Mouse (Mus musculus) lung, postnatal 36 days (tissue): ENCODE data around the gene Tbc1d1.

Source experiments
- DNase-seq: peaks from one replicate; pipeline ENCODE4 v3.0.0; 2022; ENCODE audit warnings: mixed read lengths

Gene Tbc1d1

GRCm38 (mm10) chr5:64241867-64242266 is 85.8 kb downstream of the Tbc1d1 start:
- no peak for DNase-seq

GRCm38 (mm10) chr5:64242795-64243455 is 86.8 kb downstream of the Tbc1d1 start:
- DNase-seq, result no peak

- DNase-seq, result no peak
These were observed 87.6 kb downstream of the Tbc1d1 start for GRCm38 (mm10) chr5:64243666-64244065.

GRCm38 (mm10) chr5:64244283-64244682 is 88.2 kb downstream of the Tbc1d1 start:
- DNase-seq, result peak; percentile 54

- no peak for DNase-seq
These were observed 88.6 kb downstream of the Tbc1d1 start for GRCm38 (mm10) chr5:64244745-64245144.

- DNase-seq, result no peak
These were observed 95.3 kb downstream of the Tbc1d1 start for GRCm38 (mm10) chr5:64251435-64251834.

- no peak for DNase-seq
These were observed 98.2 kb downstream of the Tbc1d1 start for GRCm38 (mm10) chr5:64254278-64254677.

GRCm38 (mm10) chr5:64254988-64255387 is 98.9 kb downstream of the Tbc1d1 start:
- no peak for DNase-seq

- no peak for DNase-seq
These were observed 107.2 kb downstream of the Tbc1d1 start for GRCm38 (mm10) chr5:64263348-64263747.

GRCm38 (mm10) chr5:64263898-64264478 is 107.9 kb downstream of the Tbc1d1 start:
- DNase-seq, result no peak

GRCm38 (mm10) chr5:64265145-64265544 is 109.0 kb downstream of the Tbc1d1 start:
- peak; percentile 81 for DNase-seq

- DNase-seq, result no peak
These were observed 109.8 kb downstream of the Tbc1d1 start for GRCm38 (mm10) chr5:64265906-64266305.

GRCm38 (mm10) chr5:64266534-64266933 is 110.4 kb downstream of the Tbc1d1 start:
- no peak for DNase-seq

- no peak for DNase-seq
These were observed 111.2 kb downstream of the Tbc1d1 start for GRCm38 (mm10) chr5:64267279-64267678.

GRCm38 (mm10) chr5:64269669-64270068 is 113.6 kb downstream of the Tbc1d1 start:
- DNase-seq, result no peak

GRCm38 (mm10) chr5:64273517-64273916 is 117.4 kb downstream of the Tbc1d1 start:
- no peak for DNase-seq

GRCm38 (mm10) chr5:64274296-64274695 is 118.2 kb downstream of the Tbc1d1 start:
- DNase-seq, result no peak

- DNase-seq, result peak; percentile 70
These were observed 118.8 kb downstream of the Tbc1d1 start for GRCm38 (mm10) chr5:64274738-64275451.

GRCm38 (mm10) chr5:64277646-64278191 is 121.6 kb downstream of the Tbc1d1 start:
- no peak for DNase-seq

- no peak for DNase-seq
These were observed 123.6 kb downstream of the Tbc1d1 start for GRCm38 (mm10) chr5:64279668-64280067.

- DNase-seq, result no peak
These were observed 124.1 kb downstream of the Tbc1d1 start for GRCm38 (mm10) chr5:64280191-64280590.

- DNase-seq, result no peak
These were observed 124.5 kb downstream of the Tbc1d1 start for GRCm38 (mm10) chr5:64280613-64281012.

GRCm38 (mm10) chr5:64281674-64282073 is 125.6 kb downstream of the Tbc1d1 start:
- DNase-seq, result no peak

- DNase-seq, result no peak
These were observed 126.5 kb downstream of the Tbc1d1 start for GRCm38 (mm10) chr5:64282594-64282993.
